Mouse (Mus musculus) CH12.LX (cell line): ENCODE measurements around the gene Csnk1g1. TPM values are rescaled to one million over a fixed set of nuclear protein-coding genes. Genes with fewer than 3 reads are reported as not detected.

Experiments
- DNase-seq: peaks from one replicate; pipeline ENCODE4 v3.0.0-alpha.2; 2013; ENCODE audit errors: extremely low read depth
- H3K27ac ChIP-seq: 2 replicates; pipeline ENCODE4 v1.5.1; 2012; ENCODE audit warnings: low read depth, mild to moderate bottlenecking, control low read depth, moderate library complexity; ENCODE audit not compliant: insufficient read depth
- H3K27me3 ChIP-seq: replicated peaks from 2 replicates; pipeline ENCODE3; 2012; ENCODE audit warnings: inconsistent platforms
- H3K36me3 ChIP-seq, 2 experiments: replicated peaks in 1 of 2; 2 replicates each; pipeline versions ENCODE3 to v1.6.1; 2012; ENCODE audit warnings: inconsistent platforms in 1 of 2, low read length in 1 of 2, mild to moderate bottlenecking in 1 of 2, mixed read lengths in 1 of 2, moderate library complexity in 1 of 2; ENCODE audit not compliant: control insufficient read depth in 1 of 2, insufficient read depth in 1 of 2
- H3K4me1 ChIP-seq, 2 experiments: 2 replicates each; pipeline ENCODE4 v1.6.1; 2012; ENCODE audit warnings: inconsistent platforms in 1 of 2, moderate library complexity in 1 of 2; ENCODE audit not compliant: insufficient read depth in 2 of 2, control insufficient read depth in 1 of 2
- H3K4me2 ChIP-seq: 2 replicates; pipeline ENCODE4 v1.6.1; 2012; ENCODE audit warnings: low read depth, mild to moderate bottlenecking, control low read depth; ENCODE audit not compliant: poor library complexity, insufficient read depth, severe bottlenecking
- H3K4me3 ChIP-seq, 3 experiments: fragments of 150-350 bp in 1 of 3; sonication (generic) in 1 of 3; replicated peaks in 1 of 3; 2 replicates each; pipeline versions ENCODE3 to v1.5.1; 2011 to 2012; ENCODE audit warnings: low read depth in 2 of 3, low read length in 2 of 3, mild to moderate bottlenecking in 2 of 3, moderate library complexity in 2 of 3, control low read depth in 1 of 3, improper control_type of control experiment in 1 of 3, inconsistent platforms in 1 of 3, mixed read lengths in 1 of 3; ENCODE audit not compliant: poor library complexity in 1 of 3
- H3K79me2 ChIP-seq: replicated peaks from 2 replicates; pipeline ENCODE4 v1.6.1; 2012; ENCODE audit warnings: mild to moderate bottlenecking, moderate library complexity; ENCODE audit not compliant: control insufficient read depth, poor library complexity, insufficient read depth, severe bottlenecking; ENCODE audit errors: extremely low read depth
- H3K9ac ChIP-seq: 2 replicates; pipeline ENCODE4 v1.6.1; 2012; ENCODE audit warnings: low read depth, mild to moderate bottlenecking, control low read depth, moderate library complexity; ENCODE audit not compliant: insufficient read depth
- H3K9me3 ChIP-seq: replicated peaks from 2 replicates; pipeline ENCODE3; 2012; ENCODE audit warnings: low read length, inconsistent platforms, mixed read lengths
- CHD1 ChIP-seq: IDR thresholded peaks from 2 replicates; pipeline ENCODE4 v1.6.1; 2012; ENCODE audit warnings: low read depth, low read length, improper control_type of control experiment, inconsistent platforms
- CTCF ChIP-seq, 2 experiments: IDR thresholded peaks in 1 of 2; conservative IDR thresholded peaks in 1 of 2; 2 replicates each; pipeline ENCODE4 v1.5.1; 2011 to 2012; ENCODE audit warnings: low read depth in 2 of 2, low read length in 2 of 2, improper control_type of control experiment in 1 of 2, inconsistent platforms in 1 of 2, mild to moderate bottlenecking in 1 of 2, moderate library complexity in 1 of 2
- E2F4 ChIP-seq: IDR thresholded peaks from 2 replicates; pipeline ENCODE4 v1.6.1; 2011; ENCODE audit warnings: low read depth, low read length, improper control_type of control experiment; ENCODE audit not compliant: insufficient replicate concordance
- ELF1 ChIP-seq: IDR thresholded peaks from 2 replicates; pipeline ENCODE4 v1.6.1; 2014; ENCODE audit warnings: low read depth, mild to moderate bottlenecking, inconsistent platforms, low read length, improper control_type of control experiment
- ETS1 ChIP-seq: conservative IDR thresholded peaks from 2 replicates; pipeline ENCODE4 v1.6.1; 2012; ENCODE audit warnings: low read depth, mild to moderate bottlenecking, inconsistent platforms, low read length, improper control_type of control experiment, moderate library complexity
- HCFC1 ChIP-seq: IDR thresholded peaks from 2 replicates; pipeline ENCODE4 v1.6.1; 2012; ENCODE audit warnings: low read depth, mild to moderate bottlenecking, inconsistent platforms, low read length, improper control_type of control experiment
- JUND ChIP-seq: conservative IDR thresholded peaks from 2 replicates; pipeline ENCODE4 v1.6.1; 2011; ENCODE audit warnings: low read depth, low read length, improper control_type of control experiment
- KAT2A ChIP-seq: IDR thresholded peaks from 2 replicates; pipeline ENCODE4 v1.6.1; 2012; ENCODE audit warnings: low read length, improper control_type of control experiment, inconsistent platforms; ENCODE audit not compliant: insufficient replicate concordance
- MAFK ChIP-seq: IDR thresholded peaks from 2 replicates; pipeline ENCODE4 v1.6.1; 2011; ENCODE audit warnings: low read length, improper control_type of control experiment; ENCODE audit not compliant: insufficient replicate concordance
- MEF2A ChIP-seq: IDR thresholded peaks from 2 replicates; pipeline ENCODE4 v1.6.1; 2014; ENCODE audit warnings: low read depth, mild to moderate bottlenecking, inconsistent platforms, low read length, improper control_type of control experiment, borderline replicate concordance
- PAX5 ChIP-seq: IDR thresholded peaks from 2 replicates; pipeline ENCODE4 v1.6.1; 2012; ENCODE audit warnings: low read length, inconsistent platforms, mixed read lengths
- POLR2A ChIP-seq: IDR thresholded peaks from 2 replicates; pipeline ENCODE4 v1.6.1; 2011; ENCODE audit warnings: low read depth, mild to moderate bottlenecking, improper control_type of control experiment, low read length
- RAD21 ChIP-seq: IDR thresholded peaks from 2 replicates; pipeline ENCODE4 v1.6.1; 2011; ENCODE audit warnings: low read depth, mild to moderate bottlenecking, low read length, improper control_type of control experiment, moderate library complexity
- RCOR1 ChIP-seq: conservative IDR thresholded peaks from 2 replicates; pipeline ENCODE4 v1.6.1; 2012; ENCODE audit warnings: low read depth, mild to moderate bottlenecking, inconsistent platforms, low read length, improper control_type of control experiment
- SIN3A ChIP-seq: IDR thresholded peaks from 2 replicates; pipeline ENCODE4 v1.6.1; 2012; ENCODE audit warnings: low read length, improper control_type of control experiment, inconsistent platforms
- TCF12 ChIP-seq: IDR thresholded peaks from 2 replicates; pipeline ENCODE4 v1.6.1; 2014; ENCODE audit warnings: low read depth, mild to moderate bottlenecking, inconsistent platforms, low read length, improper control_type of control experiment
- UBTF ChIP-seq: IDR thresholded peaks from 2 replicates; pipeline ENCODE4 v1.6.1; 2012; ENCODE audit warnings: low read depth, mild to moderate bottlenecking, inconsistent platforms, low read length, improper control_type of control experiment, moderate library complexity
- USF2 ChIP-seq: conservative IDR thresholded peaks from 2 replicates; pipeline ENCODE4 v1.6.1; 2011; ENCODE audit warnings: low read depth, low read length, improper control_type of control experiment
- ZNF384 ChIP-seq: IDR thresholded peaks from 2 replicates; pipeline ENCODE4 v1.6.1; 2012; ENCODE audit warnings: low read depth, low read length, improper control_type of control experiment, inconsistent platforms
- dilution Hi-C: fragments of 300-500 bp; cut with MboI; formaldehyde crosslinking; loops from 2 replicates; pipeline ENCODE4 v1.14.3; 2020; ENCODE audit warnings: low sequenced_read_pairs; ENCODE audit not compliant: extremely low pct_unique_long_range_greater_than_20kb, extremely low pct_ligation_motif_present
- in situ Hi-C: fragments of 300-500 bp; cut with MboI; formaldehyde crosslinking; loops from 3 replicates; pipeline ENCODE4 v1.14.3; 2019; ENCODE audit warnings: low sequenced_read_pairs, low pct_ligation_motif_present, low pct_unique_long_range_greater_than_20kb, mixed read lengths
- polyA plus RNA-seq: library from polyadenylated mRNA; unstranded; fragments of >175 nt; gene quantifications from 2 replicates; pipeline ENCODE4 v1.2.1, GENCODE M21; 2012; ENCODE audit warnings: low read depth; ENCODE audit not compliant: insufficient read length
- total RNA-seq, 2 experiments: library from RNA; depleted of rRNA; stranded (reverse); fragments of 300-350 nt in 1 of 2; fragments of >200 nt in 1 of 2; gene quantifications; 2 replicates each; pipeline ENCODE4 v1.2.3; 2012 to 2014

The Csnk1g1 gene
- total and polyA plus RNA-seq, 3 experiments = 11.7 to 16.0 (median 12.3) TPM

GRCm38 (mm10) chr9:66043241-66043640, 134.5 kb downstream of the Csnk1g1 start:
- in situ Hi-C loops = no loop called here
- Histone ChIP-seq H3K36me3 (peaks cover 24 to 66% of the 10 kb centered on the region in 2 experiments), H3K27me3 (no peaks in the 10 kb centered on the region), H3K4me2 (no peak overlapping the region), H3K9me3 (no peaks in the 10 kb centered on the region)
- dilution Hi-C loops = no loop called here
- TF ChIP-seq HCFC1 (no peak), ELF1 (no peak), MEF2A (no peak), RAD21 (no peak), RCOR1 (no peak), CTCF (conservative IDR thresholded peaks at IDR 0.05 in 1 of 2, IDR thresholded peaks at IDR 0.05 in 1 of 2; ENCODE audit: low read depth in 2 of 2, low read length in 2 of 2) (no peak), JUND (no peak), E2F4 (no peak), MAFK (no peak), PAX5 (no peak), ETS1 (no peak), CHD1 (no peak), USF2 (no peak), SIN3A (no peak), POLR2A (no peak), UBTF (no peak)
- TF ChIP-seq, all 38 proteins: peak for 0
- Histone ChIP-seq H3K79me2 (no peaks in the 10 kb centered on the region), H3K4me1 (peaks cover 0 to 6% of the 10 kb centered on the region in 2 experiments; a peak in 1 of 4 replicates), H3K4me3 (no peak overlapping the region), H3K9ac (no peak overlapping the region), H3K27ac (no peak overlapping the region)
- DNase-seq = no peak

GRCm38 (mm10) chr9:66049931-66050601, 141.3 kb downstream of the Csnk1g1 start:
- dilution Hi-C loops (no loop called here), in situ Hi-C loops (no loop called here)
- no peak for DNase-seq

More at GRCm38 (mm10) chr9:66049931-66050601, 141.3 kb downstream of the Csnk1g1 start:
- H3K79me2 ChIP-seq = no peaks in the 10 kb centered on the region
- peaks cover 5% of the 10 kb centered on the region for H3K9me3 ChIP-seq
- H3K9ac ChIP-seq = no peak overlapping the region
- no peak overlapping the region for H3K4me3 ChIP-seq
- H3K36me3 ChIP-seq = peaks cover 0 to 13% of the 10 kb centered on the region in 2 experiments
- no peaks in the 10 kb centered on the region for H3K4me1 ChIP-seq
- TF ChIP-seq ETS1 (no peak), ZNF384 (peak; percentile 78), CTCF (conservative IDR thresholded peaks at IDR 0.05 in 1 of 2, IDR thresholded peaks at IDR 0.05 in 1 of 2; ENCODE audit: low read depth in 2 of 2, low read length in 2 of 2) (0 out of 4 replicates have a peak, but pooled peaks of 1 of the 2 experiments have one; percentile 8), TCF12 (no peak), KAT2A (no peak), USF2 (no peak)
- H3K27ac ChIP-seq = no peak overlapping the region
- H3K4me2 ChIP-seq = no peak overlapping the region
- no peaks in the 10 kb centered on the region for H3K27me3 ChIP-seq
